Mouse (Mus musculus): ENCODE measurements around the gene Bbs2.

DNA sequence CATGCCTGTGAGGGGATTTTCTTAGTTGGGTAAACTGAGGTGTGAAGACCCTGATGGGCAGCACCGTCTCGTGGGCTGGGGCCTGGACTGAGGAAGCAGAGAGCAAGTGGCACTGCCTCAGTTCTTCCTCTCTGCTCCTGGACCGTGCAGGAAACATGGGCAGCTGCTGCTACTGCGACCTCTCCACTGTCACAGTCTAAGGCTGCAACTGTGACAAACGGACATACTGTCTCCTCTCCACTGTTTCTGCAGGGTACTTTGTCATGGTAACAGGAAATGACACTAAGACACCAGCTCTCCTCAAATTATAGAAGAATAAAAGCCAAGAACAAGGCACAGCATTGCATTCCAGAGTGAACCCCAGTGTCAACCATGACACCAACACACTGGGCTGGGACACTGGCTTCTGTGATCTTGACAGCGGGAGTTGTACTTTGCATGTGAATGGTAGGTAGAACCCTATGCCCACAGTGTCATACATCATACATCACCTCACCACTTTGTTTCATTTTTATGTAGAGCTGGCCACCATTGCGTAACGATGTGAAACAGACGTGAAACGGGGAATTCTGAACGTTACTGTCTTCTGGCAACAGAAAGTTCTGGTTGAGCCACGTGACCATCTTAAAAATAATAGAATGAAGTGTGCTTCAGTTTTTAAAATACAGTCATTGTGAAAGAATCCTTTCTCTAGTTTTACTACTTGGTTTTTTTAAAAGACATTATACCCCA is 22.1 kb downstream of the Bbs2 start:
- no peak for TF ChIP-seq CTCF (conservative IDR thresholded peaks at IDR 0.05; ENCODE audit: low read length)
- TF ChIP-seq POU5F1 (IDR thresholded peaks at IDR 0.05; ENCODE audit: borderline replicate concordance, low read length): no peak
- no peak for TF ChIP-seq NANOG (IDR thresholded peaks at IDR 0.05; ENCODE audit: borderline replicate concordance, low read length)
